Mouse (Mus musculus) B cell, adult (primary cell): ENCODE measurements around the gene Cbr1. TPM values are rescaled to one million over a fixed set of nuclear protein-coding genes. Genes with fewer than 3 reads are reported as not detected.

Experiments
- total RNA-seq: library from RNA; stranded (reverse); gene quantifications from 4 replicates; pipeline ENCODE4 v1.2.4, GENCODE M21; 2023; ENCODE audit not compliant: inconsistent age

The Cbr1 gene
- 15.4 to 20.8 TPM (median 19.2 TPM) in 4 replicates for total RNA-seq

DNA sequence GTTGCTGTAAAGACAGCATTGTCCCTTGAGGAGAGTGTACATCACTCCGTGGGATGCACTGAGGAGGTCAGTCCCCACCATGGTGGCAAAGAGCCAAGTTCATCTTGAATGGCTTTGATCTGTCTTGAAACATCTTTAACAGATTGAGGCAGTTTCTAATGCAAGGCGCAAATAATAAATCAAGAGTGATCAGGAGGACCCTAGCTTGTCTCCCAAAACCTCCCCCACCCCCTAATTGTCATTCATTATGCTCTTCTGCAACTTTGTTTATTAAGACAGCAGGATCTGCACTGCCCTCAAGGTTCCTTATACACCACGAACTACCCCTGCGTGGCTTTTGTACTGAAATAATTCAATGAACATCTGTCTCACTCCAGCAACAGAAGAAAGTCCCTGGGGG, at the start of gene Cbr1:
Gene Cbr1 (plus strand): TSS at position 301 of the 400 bp plus-strand sequence.

DNA sequence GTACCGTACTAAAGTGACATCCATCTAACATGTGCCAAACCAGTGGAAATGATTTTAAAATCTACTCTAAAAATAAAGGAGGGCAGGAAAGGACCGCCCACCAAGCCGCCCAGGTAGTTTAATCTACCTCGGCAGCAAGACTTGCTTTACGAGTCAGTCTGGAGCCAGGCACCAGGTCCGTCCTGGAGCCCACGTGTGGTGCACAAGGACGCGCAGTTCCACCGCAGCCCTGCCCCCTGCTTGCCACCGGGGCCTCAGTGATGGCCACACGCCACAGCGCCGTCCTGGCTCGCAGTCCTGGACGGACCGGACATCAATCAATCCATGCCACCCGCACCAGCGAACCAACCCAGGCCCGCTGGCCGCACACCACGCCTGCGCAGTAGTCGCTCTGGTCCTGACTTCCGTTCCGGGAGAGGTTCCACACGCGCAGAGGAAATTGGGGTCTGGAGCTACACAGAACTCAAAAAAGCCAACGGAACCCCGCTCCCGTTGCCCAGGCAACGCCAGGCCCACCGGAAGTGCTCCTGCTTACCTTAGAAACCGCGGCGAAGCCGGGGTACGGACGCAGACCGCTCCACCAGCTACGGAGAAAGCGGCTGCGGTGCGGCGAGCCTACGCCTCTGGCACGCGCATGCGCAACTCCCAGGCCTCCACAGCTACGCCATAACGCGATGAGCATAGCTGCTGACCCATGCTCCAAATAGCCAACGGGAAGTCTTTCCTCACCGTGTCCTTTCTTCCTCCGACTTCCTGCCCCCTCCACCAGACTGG, 2.0 kb upstream of the Cbr1 start, which contains the start of gene Setd4:
Gene Setd4 (minus strand): TSS at position 625 of the 774 bp plus-strand sequence.

DNA sequence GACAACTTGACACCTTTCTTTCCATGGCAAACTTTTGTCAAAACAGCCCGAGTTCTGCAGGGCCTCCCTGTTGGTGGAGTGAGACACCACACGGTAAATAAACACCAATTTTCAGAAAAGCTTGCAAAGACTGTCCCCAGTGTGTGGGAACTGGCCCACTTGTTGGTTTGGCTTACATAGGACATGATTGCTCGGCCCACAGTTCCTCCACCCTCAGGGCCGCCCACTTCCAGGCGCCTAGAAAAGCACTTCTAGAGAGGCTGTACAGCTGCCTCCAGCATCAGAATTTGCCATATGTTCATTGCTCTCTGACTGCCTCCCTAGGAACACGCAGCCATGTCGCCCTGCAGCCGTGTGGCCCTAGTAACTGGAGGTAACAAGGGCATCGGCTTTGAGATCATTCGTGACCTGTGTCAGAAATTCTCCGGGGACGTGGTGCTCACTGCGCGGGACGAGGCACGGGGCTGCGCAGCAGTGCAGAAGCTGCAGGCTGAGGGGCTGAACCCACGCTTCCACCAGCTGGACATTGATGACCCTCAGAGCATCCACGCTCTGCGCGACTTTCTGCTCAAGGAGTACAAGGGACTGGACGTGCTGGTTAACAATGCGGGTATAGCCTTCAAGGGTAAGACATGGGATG, 22.2 kb downstream of the Cbr1 start, which contains the start of gene Gm5678:
Gene Gm5678 (plus strand): TSS at position 337 of the 640 bp plus-strand sequence.

Other genes with a start within 250 kb of the Cbr1 start
- 15.4 to 17.4 TPM (median 16.0 TPM) in 4 replicates for gene Setd4, start 1.8 kb upstream of the Cbr1 start, total RNA-seq
- gene Gm5678, start 22.2 kb downstream of the Cbr1 start, total RNA-seq: 0.74 to 0.80 TPM in 2 of 4 replicates, not detected in the others
- gene Cbr3, start 77.4 kb downstream of the Cbr1 start, total RNA-seq: 0.74 TPM in 1 of 4 replicates, not detected in the others
- gene Dop1b, start 106.1 kb downstream of the Cbr1 start, total RNA-seq: 50.6 to 60.5 TPM (median 53.9 TPM) in 4 replicates
- 123 to 148 TPM (median 130 TPM) in 4 replicates for gene Morc3, start 226.3 kb downstream of the Cbr1 start, total RNA-seq